23 mouse cellular contexts compared by ENCODE assay signal in genomic region chr3:57496428-57496827, GRCm38 (mm10).
DNase-seq lines count a peak whose midpoint lies in the region; ATAC-seq and TF ChIP-seq lines count a peak whose summit lies in the region.
"Had no signal": no experiment of that assay in that cellular context is flagged by ENCODE, and none has a peak within 500 bp of the region (broad histone marks: within the 10 kb centered on the region; RNA-seq: fewer than 3 reads in every experiment).

No protein-coding gene starts in this region.

- 37% methylated on average over 2 of the region's 2 CpGs for WGBS in heart, adult 2 months
- whole genome bisulfite sequencing in heart, embryonic 12.5 days, result 60% methylated on average over 2 of the region's 2 CpGs
- WGBS in limb, embryonic 14.5 days, result 54% methylated on average over 2 of the region's 2 CpGs

- H3K36me3 ChIP-seq in heart, adult 2 months (ENCODE audit: control insufficient read depth, insufficient read depth, low read length), result peaks cover 16% of the 10 kb centered on the region
- H3K36me3 ChIP-seq in heart, embryonic 12.5 days, result peaks cover 20% of the 10 kb centered on the region
- H3K36me3 ChIP-seq in CH12.LX (replicated peaks in 1 of 2; ENCODE audit: control insufficient read depth in 1 of 2, insufficient read depth in 1 of 2, low read length in 1 of 2), result peaks cover 4 to 40% of the 10 kb centered on the region in 2 experiments
- H3K36me3 ChIP-seq in limb, embryonic 14.5 days (ENCODE audit: control insufficient read depth, insufficient read depth, low read length), result peaks cover 20% of the 10 kb centered on the region
- H3K36me3 ChIP-seq: intestine, embryonic 15.5 days had no signal

- DNase-seq in heart, adult 2 months, result no peak
- DNase-seq in CH12.LX (ENCODE audit: extremely low read depth), result no peak
- DNase-seq in limb, embryonic 14.5 days (ENCODE audit: low spot score), result peak; percentile 28
- no peak for DNase-seq in left cerebral cortex, postnatal 4 days
- no peak for DNase-seq in left cerebral cortex, postnatal 10 days (ENCODE audit: extremely low spot score in 1 of 2, low spot score in 2 of 2)
- no peak for DNase-seq in urinary bladder, postnatal 14 days (ENCODE audit: low spot score)
- DNase-seq: adrenal gland, postnatal 14 days; cerebellum, adult 2 months; cerebellum, postnatal 10 days; forebrain, postnatal 0 days; gastrocnemius, postnatal 25 days; heart, adult 18-20 months; heart, postnatal 10 days; kidney, adult 18-20 months had no signal

- intact Hi-C loops in heart, adult 2 months (cut with DNase I), result no loop called here
- intact Hi-C loops in left cerebral cortex, postnatal 4 days (cut with DNase I), result no loop called here
- intact Hi-C loops in left cerebral cortex, postnatal 10 days (cut with DNase I), result no loop called here

- TF ChIP-seq CTCF in heart, adult 2 months (IDR thresholded peaks at IDR 0.05), result no peak
- TF ChIP-seq CTCF in CH12.LX (conservative IDR thresholded peaks at IDR 0.05 in 1 of 2, IDR thresholded peaks at IDR 0.05 in 1 of 2; ENCODE audit: low read depth in 2 of 2, low read length in 2 of 2), result no peak

- H3K4me3 ChIP-seq in heart, adult 2 months, result no peak overlapping the region
- H3K4me3 ChIP-seq in heart, embryonic 12.5 days, result no peak overlapping the region
- no peak overlapping the region for H3K4me3 ChIP-seq in CH12.LX (replicated peaks in 1 of 3; ENCODE audit: low read depth in 2 of 3, low read length in 2 of 3, poor library complexity in 1 of 3)
- no peak overlapping the region for H3K4me3 ChIP-seq in brown adipose tissue, adult 24 weeks (ENCODE audit: insufficient read depth, low read depth, low read length)
- H3K4me3 ChIP-seq in limb, embryonic 14.5 days (replicated peaks; ENCODE audit: low read length), result no peak overlapping the region
- H3K4me3 ChIP-seq: embryonic facial prominence, embryonic 12.5 days; heart, embryonic 13.5 days; intestine, embryonic 15.5 days had no signal

- TF ChIP-seq EP300 in heart, adult 2 months (IDR thresholded peaks at IDR 0.05; ENCODE audit: insufficient read depth, low read depth, low read length), result no peak
- peak; percentile 41; the same call in 1 of the 2 replicates for TF ChIP-seq EP300 in CH12.LX (IDR thresholded peaks at IDR 0.05; ENCODE audit: low read length)

- in situ Hi-C loops in CH12.LX (cut with MboI; ENCODE audit: low pct_ligation_motif_present, low pct_unique_long_range_greater_than_20kb, low sequenced_read_pairs), result no loop called here

- no peak for ATAC-seq in heart, embryonic 12.5 days (ENCODE audit: insufficient number of reproducible peaks, low FRiP score)
- ATAC-seq in limb, embryonic 14.5 days (ENCODE audit: low FRiP score, low read depth), result no peak
- ATAC-seq: activated CD4-positive, CD25-positive, alpha-beta regulatory T cell, adult 4 months; CD4-positive, CD25-positive, alpha-beta regulatory T cell, adult 4 months; forebrain, postnatal 0 days; intestine, embryonic 15.5 days; Patski had no signal

- peaks cover 12% of the 10 kb centered on the region for H3K4me1 ChIP-seq in heart, adult 2 months (ENCODE audit: control insufficient read depth, insufficient read depth, low read length)
- H3K4me1 ChIP-seq in heart, embryonic 12.5 days (replicated peaks), result no peaks in the 10 kb centered on the region
- H3K4me1 ChIP-seq in CH12.LX (ENCODE audit: control insufficient read depth in 1 of 2, insufficient read depth in 2 of 2), result peaks cover 8 to 59% of the 10 kb centered on the region in 2 experiments
- peaks cover 6% of the 10 kb centered on the region for H3K4me1 ChIP-seq in brown adipose tissue, adult 24 weeks (ENCODE audit: control insufficient read depth, insufficient read depth, insufficient read length, low read length)
- H3K4me1 ChIP-seq in limb, embryonic 14.5 days (ENCODE audit: control insufficient read depth, insufficient read depth, low read length), result peaks cover 2% of the 10 kb centered on the region; the same call in 1 of the 2 replicates
- H3K4me1 ChIP-seq: embryonic facial prominence, embryonic 12.5 days had no signal

- H3K79me2 ChIP-seq in heart, adult 2 months (replicated peaks; ENCODE audit: control insufficient read depth, insufficient read depth, low read length), result peaks cover 10% of the 10 kb centered on the region
- H3K79me2 ChIP-seq in CH12.LX (replicated peaks; ENCODE audit: control insufficient read depth, extremely low read depth, insufficient read depth, poor library complexity, severe bottlenecking), result peaks cover 3% of the 10 kb centered on the region; the same call in 1 of the 2 replicates

- no peaks in the 10 kb centered on the region for H3K9me3 ChIP-seq in heart, embryonic 12.5 days (replicated peaks)
- H3K9me3 ChIP-seq in CH12.LX (replicated peaks; ENCODE audit: low read length), result no peaks in the 10 kb centered on the region
- no peaks in the 10 kb centered on the region for H3K9me3 ChIP-seq in limb, embryonic 14.5 days (ENCODE audit: control insufficient read depth, low read length)
- H3K9me3 ChIP-seq: embryonic facial prominence, embryonic 12.5 days; heart, embryonic 13.5 days; intestine, embryonic 15.5 days had no signal

- no peaks in the 10 kb centered on the region for H3K27me3 ChIP-seq in heart, adult 2 months (ENCODE audit: control insufficient read depth, insufficient read depth, low read length)
- H3K27me3 ChIP-seq in heart, embryonic 12.5 days (replicated peaks), result no peaks in the 10 kb centered on the region
- H3K27me3 ChIP-seq in CH12.LX (replicated peaks), result no peaks in the 10 kb centered on the region
- no peaks in the 10 kb centered on the region for H3K27me3 ChIP-seq in limb, embryonic 14.5 days (ENCODE audit: control insufficient read depth, insufficient read depth, low read length)
- H3K27me3 ChIP-seq: embryonic facial prominence, embryonic 12.5 days; heart, embryonic 13.5 days; intestine, embryonic 15.5 days; Patski had no signal

- H3K4me2 ChIP-seq in heart, embryonic 12.5 days, result no peak overlapping the region
- no peak overlapping the region for H3K4me2 ChIP-seq in CH12.LX (ENCODE audit: insufficient read depth, low read depth, poor library complexity, severe bottlenecking)
- H3K4me2 ChIP-seq in limb, embryonic 14.5 days (replicated peaks; ENCODE audit: low read depth, low read length, severe bottlenecking), result no peak overlapping the region
- H3K4me2 ChIP-seq: embryonic facial prominence, embryonic 12.5 days; heart, embryonic 13.5 days; hindbrain, embryonic 14.5 days; intestine, embryonic 15.5 days had no signal

- no peak for TF ChIP-seq RAD21 in CH12.LX (IDR thresholded peaks at IDR 0.05; ENCODE audit: low read depth, low read length)

- peak overlapping the region; percentile 36; the same call in 1 of the 2 replicates for H3K27ac ChIP-seq in heart, adult 2 months
- no peak overlapping the region for H3K27ac ChIP-seq in heart, embryonic 12.5 days (ENCODE audit: poor library complexity, severe bottlenecking)
- 0 out of 2 replicates have a peak overlapping the region, but pooled peaks have one; percentile 4 for H3K27ac ChIP-seq in CH12.LX (ENCODE audit: insufficient read depth, low read depth)
- peak overlapping the region; percentile 57 for H3K27ac ChIP-seq in brown adipose tissue, adult 24 weeks (replicated peaks; ENCODE audit: low read depth, low read length)
- H3K27ac ChIP-seq in limb, embryonic 14.5 days (replicated peaks; ENCODE audit: low read depth, low read length), result no peak overlapping the region
- H3K27ac ChIP-seq: embryonic facial prominence, embryonic 12.5 days; heart, embryonic 13.5 days; hindbrain, embryonic 14.5 days; intestine, embryonic 15.5 days had no signal

- no peak overlapping the region for H3K9ac ChIP-seq in heart, adult 2 months (ENCODE audit: low read depth, low read length)
- H3K9ac ChIP-seq in heart, embryonic 12.5 days, result no peak overlapping the region
- H3K9ac ChIP-seq in CH12.LX (ENCODE audit: insufficient read depth, low read depth), result no peak overlapping the region
- no peak overlapping the region for H3K9ac ChIP-seq in limb, embryonic 14.5 days (ENCODE audit: low read depth, low read length, severe bottlenecking)
- H3K9ac ChIP-seq: embryonic facial prominence, embryonic 12.5 days; forebrain, postnatal 0 days; heart, embryonic 13.5 days; hindbrain, embryonic 14.5 days; intestine, embryonic 15.5 days had no signal

- no peak for TF ChIP-seq POLR2A in heart, adult 2 months (IDR thresholded peaks at IDR 0.05; ENCODE audit: insufficient read depth, low read depth, low read length)
- TF ChIP-seq POLR2A in CH12.LX (IDR thresholded peaks at IDR 0.05; ENCODE audit: low read depth, low read length), result no peak
- TF ChIP-seq POLR2A in limb, embryonic 14.5 days (IDR thresholded peaks at IDR 0.05; ENCODE audit: borderline replicate concordance, extremely low read depth, insufficient read depth, insufficient read length), result no peak

- dilution Hi-C loops in CH12.LX (cut with MboI; ENCODE audit: extremely low pct_ligation_motif_present, extremely low pct_unique_long_range_greater_than_20kb, low sequenced_read_pairs), result no loop called here

TF ChIP-seq in CH12.LX, 34 proteins besides CTCF, POLR2A, EP300 and RAD21:
- TF ChIP-seq ZKSCAN1 (IDR thresholded peaks at IDR 0.05; ENCODE audit: borderline replicate concordance, low read depth, low read length), result no peak
- TF ChIP-seq ETS1 (conservative IDR thresholded peaks at IDR 0.05; ENCODE audit: low read depth, low read length), result peak; percentile 23; the same call in 1 of the 2 replicates
- no peak for TF ChIP-seq JUN (IDR thresholded peaks at IDR 0.05; ENCODE audit: insufficient read depth, low read depth, low read length)
- TF ChIP-seq IRF4 (IDR thresholded peaks at IDR 0.05; ENCODE audit: low read depth, low read length), result 0 out of 2 replicates have a peak, but pooled peaks have one; percentile 14
- TF ChIP-seq ZNF384 (IDR thresholded peaks at IDR 0.05; ENCODE audit: low read depth, low read length), result no peak
- TF ChIP-seq MXI1 (IDR thresholded peaks at IDR 0.05; ENCODE audit: low read depth, low read length), result no peak

Comparison
In these comparisons a context has a peak if more than half of its experiments do, and no peak if none do; other contexts are left out.
1. H3K27ac ChIP-seq: peak in heart, adult 2 months (single experiment), CH12.LX (single experiment) and brown adipose tissue, adult 24 weeks (single experiment); none in heart, embryonic 12.5 days (single experiment) and limb, embryonic 14.5 days (single experiment).